Mouse (Mus musculus): ENCODE data around the gene Gfpt2.
A peak's percentile ranks its signal among the peaks of the same experiment; 100 is the strongest.
"Not testable (repeated sequence)": the region's sequence is repeated elsewhere in the genome, so short reads cannot be mapped to it uniquely, and the experiment has no call there.

Gfpt2 gene

DNA sequence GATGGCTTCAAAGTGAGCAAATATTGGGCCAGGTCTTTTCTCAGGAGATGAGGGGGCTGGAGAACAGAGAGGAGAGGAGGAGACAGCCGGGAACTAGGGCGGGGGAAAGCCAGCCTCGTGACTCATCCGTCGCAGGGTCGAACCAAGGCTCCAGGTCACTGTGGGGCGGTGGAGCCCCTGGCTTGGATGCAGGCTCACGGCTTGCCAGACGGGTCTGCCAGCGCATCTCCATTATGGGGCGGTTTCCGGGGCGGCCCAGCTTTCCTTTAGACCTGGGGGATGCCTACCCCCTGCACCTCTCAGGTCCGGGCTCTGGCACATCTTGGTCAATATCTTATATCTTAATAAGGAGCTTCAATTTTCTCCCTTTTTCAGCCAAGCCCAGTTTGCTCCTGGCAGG, 847 bp upstream of the Gfpt2 start:
- peak; percentile 69 for DNase-seq (ENCODE audit: low read depth, low spot score)

DNA sequence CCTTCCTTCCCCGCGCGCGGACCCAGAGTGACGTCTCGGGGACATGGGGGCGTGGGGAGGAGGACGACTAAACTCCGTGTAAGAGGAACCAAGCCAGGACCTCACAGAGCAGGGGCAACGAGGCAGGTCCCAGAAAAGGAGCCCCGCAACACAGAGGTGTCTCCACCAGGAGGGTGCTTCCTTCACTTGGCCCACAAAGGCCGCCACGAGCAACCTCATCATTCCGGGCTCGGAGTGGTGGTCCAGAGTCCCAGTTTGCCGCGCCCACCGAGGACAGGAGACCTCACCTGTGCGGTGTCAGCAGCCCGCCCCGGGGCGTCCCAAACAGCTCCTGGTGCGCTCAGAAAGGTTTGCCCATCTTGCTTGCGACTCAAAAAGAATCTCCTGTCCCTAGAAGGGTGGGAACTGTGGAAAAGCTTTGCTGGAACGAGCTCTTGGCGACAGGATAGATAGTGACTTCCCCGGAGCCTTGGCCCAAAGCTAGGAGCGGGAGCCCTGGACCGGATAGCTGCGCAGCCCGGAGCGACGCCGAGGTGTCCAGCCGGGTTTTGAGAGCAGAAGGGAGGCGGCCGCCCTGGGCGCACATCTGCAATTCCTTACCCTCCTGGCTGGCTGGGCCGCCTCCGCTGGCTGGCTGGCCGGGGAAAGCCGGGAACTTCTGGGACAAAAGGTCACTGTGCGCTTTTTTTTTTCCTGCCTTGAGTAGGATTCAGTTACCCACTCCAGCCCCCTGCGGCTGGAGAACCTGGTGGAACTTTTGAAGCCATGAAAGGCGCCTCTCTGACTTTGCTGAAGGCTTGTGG, 565 bp downstream of the Gfpt2 start:
- peak; percentile 52 for DNase-seq (ENCODE audit: low read depth, low spot score)

DNA sequence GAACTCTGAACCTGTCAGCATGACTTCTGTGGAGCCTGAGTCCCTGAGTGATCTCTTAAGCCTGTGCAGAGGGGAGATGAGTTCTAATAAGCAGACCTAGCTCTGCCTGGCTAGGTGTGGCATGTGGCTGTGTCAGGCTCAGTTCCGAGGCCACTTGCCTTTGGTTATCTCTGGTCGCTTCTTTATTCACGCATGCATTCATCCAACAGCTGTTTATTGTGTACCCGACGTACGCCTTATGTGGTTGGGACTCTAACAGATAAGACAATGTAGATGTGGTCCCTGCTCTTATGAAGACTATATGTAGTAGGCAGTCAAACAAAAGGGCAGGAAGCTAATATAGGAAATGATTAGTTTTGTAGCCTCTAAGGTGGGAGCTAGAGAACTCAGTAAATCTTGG, 5.0 kb downstream of the Gfpt2 start:
- no peak for DNase-seq (ENCODE audit: low read depth, low spot score)

DNA sequence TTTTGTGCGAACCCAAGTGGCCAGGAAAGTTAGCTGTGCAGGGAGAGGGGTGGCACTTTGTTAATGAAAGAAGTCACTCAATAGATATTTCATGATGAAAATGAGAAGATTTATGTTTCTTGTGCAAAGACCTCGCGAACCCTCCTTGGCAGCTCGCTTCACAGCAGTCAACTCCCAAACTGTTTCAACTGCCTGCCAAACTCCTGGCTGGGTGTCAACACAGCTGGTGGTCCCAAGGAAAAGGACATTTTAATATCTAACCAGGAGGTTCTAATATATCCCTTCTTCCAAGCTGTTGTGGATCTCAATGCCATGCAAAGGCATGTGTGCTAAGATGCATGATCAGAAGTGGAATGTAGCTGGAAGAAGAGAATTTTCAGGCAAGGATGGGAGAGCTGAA, 7.5 kb downstream of the Gfpt2 start:
- no peak for DNase-seq (ENCODE audit: low read depth, low spot score)

DNA sequence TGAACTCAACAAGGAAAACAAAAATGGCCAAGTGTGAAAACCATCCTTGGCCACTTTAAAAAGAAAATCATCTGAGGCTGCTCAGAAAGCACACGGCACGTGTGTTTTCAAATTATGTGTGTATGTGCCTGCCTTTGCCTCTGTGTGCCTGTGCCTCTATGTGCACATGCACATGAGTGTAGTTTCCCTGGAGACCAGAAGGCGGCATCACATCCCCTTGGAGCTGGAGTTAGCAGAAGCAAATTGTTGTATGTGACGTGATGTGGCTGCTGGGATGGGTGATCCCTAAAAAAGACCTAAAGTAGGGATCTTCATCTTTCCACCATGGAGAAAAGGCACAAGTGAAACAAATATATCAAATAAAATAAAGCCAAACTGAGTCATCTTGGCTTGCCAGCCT, 9.8 kb downstream of the Gfpt2 start:
- DNase-seq (ENCODE audit: low read depth, low spot score): peak; percentile 68

DNA sequence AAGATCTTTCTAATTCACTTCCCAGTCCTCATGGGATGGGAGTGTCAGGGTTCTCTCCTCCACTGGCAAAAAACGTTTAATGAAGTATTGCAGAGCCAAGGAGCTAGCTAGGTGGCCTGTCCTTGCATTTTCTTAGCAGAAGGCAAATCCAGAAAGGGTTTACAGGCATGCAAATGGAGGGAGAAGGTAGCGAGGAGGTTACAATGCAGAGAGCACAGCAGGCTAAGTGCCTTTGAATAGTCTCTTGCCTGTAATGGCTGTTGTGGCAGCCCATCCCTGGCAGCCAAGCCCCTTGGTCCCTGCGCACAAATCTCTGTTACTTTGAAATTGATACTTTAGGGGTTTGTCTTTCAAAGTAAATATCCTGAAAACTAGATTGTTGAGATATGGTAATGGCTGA, 12.2 kb downstream of the Gfpt2 start:
- DNase-seq (ENCODE audit: low read depth, low spot score): peak; percentile 94

DNA sequence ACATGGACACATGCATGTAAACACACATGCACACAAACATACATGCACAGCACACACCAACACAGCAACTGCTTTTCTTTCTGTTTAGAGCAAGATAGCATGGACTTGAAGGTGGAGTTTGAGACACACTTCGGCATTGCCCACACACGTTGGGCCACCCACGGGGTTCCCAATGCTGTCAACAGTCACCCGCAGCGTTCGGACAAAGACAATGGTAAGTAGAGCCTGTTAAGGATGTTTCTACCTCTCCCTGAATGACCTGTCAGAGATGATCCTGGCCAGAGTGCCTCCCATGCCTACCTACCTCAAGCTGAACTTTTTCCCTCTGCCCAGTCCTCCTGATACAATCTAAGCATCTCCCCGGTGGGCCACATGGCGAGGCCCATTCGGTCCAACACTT, 15.0 kb downstream of the Gfpt2 start:
- DNase-seq (ENCODE audit: low read depth, low spot score): peak; percentile 85

DNA sequence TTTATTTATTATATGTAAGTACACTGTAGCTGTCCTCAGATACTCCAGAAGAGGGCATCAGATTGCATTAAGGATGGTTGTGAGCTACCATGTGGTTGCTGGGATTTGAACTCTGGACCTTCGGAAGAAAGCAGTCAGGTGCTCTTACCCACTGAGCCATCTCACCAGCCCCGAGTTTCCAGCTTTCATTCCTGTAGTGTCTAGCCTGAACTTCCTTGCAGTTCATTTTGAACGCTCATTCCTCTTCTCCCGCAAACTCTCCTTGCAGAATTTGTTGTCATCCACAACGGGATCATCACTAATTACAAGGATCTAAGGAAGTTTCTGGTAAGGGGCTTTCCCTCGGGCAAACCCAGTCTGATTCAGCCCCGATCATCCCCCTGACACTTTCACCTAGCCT, 16.7 kb downstream of the Gfpt2 start:
- not testable (repeated sequence) for DNase-seq (ENCODE audit: low read depth, low spot score)

DNA sequence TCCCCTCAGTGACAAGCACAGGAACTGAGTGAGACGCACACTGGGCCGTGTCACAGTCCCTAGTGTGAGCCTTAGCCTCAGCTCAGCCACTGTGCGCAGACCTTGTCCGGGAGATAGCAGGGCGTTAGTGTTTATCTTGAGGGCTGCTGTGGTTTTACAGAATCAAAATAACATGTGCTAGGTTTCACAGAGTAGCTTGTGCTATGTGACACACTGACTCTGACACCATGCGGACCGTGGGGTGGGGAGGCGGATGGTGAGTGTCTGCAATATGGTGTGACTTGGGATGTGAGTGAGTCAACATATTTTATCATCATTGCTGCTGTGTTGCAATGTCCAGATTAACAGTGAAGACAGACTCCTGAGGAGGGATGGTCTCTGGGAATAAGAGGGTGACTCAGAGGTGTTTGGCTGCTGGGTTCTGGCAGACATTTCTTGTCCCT, 17.1 kb downstream of the Gfpt2 start:
- DNase-seq (ENCODE audit: low read depth, low spot score): no peak

DNA sequence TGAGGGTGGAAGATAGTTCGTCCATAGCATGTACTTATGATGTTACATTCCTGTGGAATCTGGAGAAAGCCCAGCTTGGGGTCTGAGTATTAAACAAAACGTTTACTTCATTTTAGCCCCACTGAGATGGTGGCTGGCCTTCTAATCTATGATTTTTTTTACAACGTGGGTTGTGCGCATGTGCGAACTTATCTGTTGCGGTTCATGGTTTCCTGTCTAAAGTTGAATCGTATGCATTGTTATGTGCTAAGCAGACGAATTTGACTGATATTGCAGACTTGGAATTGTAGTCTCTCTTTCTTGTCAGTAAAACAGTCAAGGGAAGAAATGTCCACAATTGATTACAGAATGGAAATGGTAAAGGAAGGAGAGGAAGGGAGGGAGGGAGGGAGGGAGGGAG, 17.9 kb downstream of the Gfpt2 start:
- DNase-seq (ENCODE audit: low read depth, low spot score): no peak

DNA sequence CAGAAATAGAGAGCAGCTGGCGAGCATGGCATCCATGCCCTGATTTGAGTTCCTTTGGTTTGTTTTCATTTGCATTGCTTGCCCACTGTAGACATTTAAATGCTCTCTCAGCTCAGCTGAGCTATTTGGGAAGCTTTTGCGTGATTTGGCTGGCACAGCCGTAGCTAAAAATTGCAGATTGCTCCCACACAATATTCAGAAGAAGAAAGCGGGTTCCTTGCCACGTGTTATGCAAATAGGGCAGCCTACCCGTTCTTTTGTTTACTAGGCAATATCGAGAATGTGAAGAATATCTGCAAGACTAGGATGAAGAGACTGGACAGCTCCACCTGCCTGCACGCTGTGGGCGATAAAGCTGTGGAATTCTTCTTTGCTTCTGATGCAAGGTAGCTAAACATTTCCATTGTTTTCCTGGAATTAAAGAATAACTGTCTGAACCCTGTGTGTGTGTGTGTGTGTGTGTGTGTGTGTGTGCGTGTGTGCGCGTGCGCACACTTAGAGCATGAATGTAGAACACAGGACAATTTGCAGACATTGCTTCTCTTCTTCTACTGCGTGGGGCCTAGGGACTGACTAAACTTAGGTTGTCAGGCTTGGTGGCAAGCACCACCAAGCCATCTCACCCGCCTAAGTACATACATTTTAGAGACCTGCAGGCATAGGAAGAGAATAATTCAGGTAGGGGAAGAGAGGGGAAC, 25.0 kb downstream of the Gfpt2 start:
- peak; percentile 16 for DNase-seq (ENCODE audit: low read depth, low spot score)

DNA sequence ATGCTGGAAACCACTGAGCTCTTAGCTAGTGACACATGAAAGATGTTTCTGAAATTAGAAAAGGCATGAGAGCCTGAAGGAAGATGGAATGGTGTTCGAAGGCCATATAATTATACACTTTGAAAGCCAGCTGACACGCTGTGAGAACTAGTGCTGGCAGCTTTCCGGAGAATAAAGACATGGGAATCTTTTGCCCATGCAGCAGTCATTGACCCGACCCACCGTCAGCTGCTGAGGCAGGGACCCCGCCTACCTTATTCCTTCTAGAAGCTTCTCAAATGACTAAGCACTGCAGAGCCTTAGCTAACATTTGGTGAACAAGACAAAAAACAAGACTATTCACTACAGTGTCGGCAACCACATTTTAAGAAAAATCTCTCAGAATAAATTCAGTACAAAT, 25.7 kb downstream of the Gfpt2 start:
- DNase-seq (ENCODE audit: low read depth, low spot score): no peak

DNA sequence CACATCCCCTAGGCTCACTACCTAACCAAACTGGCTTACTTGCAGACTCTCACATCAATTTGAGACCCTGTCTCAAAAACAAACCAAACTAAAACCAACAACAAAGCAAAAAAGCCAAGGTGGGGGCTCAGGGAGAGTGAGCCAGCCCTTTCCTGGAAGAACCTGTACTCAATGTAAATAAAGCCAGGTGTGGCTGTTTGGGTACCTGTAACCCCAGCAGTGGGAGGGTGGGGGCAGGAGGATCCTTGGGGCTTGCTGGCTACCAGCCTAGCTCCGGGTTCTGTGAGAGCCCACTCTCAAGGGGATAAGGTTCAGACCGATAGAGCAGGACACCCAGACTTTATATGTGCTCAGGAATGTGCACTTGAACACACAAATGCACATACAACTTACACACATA, 26.9 kb downstream of the Gfpt2 start:
- no peak for DNase-seq (ENCODE audit: low read depth, low spot score)

DNA sequence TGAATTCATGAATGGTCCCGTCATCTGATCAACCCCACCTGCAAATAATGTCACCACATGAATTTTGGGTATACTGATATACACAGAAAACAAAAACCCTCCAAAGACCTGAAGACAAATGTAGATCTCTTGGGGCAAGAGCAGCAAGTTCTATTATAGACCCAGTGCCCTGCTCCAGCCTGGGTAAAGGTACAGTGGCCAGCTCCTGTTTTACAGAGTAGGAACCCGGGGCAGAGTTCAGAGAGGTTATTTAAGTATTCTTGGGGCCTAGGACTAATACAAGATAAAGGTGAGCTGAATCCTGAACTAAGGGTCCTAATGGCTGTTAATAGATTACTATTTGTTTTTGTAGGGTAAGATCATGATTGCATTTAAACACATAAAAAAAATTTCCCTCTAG, 27.6 kb downstream of the Gfpt2 start:
- no peak for DNase-seq (ENCODE audit: low read depth, low spot score)

DNA sequence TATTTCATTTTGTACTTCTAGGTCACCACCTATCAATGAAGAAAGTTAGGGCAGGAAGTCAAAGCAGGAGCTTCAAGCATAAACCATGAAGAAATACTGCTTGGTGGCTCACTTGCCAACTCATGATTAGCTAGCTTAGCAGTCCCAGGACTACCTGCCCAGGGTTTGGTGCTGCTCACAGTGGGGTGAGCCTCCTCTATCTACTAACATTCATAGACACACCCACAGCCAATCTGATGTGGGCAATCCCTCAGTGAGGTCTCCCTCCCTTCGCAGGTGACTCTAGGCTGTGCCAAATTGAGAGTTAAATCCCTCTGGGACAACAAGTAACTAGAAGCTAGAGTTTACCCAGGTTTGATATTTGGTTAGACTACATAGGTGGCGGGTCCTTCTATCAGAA, 28.4 kb downstream of the Gfpt2 start:
- no peak for DNase-seq (ENCODE audit: low read depth, low spot score)

DNA sequence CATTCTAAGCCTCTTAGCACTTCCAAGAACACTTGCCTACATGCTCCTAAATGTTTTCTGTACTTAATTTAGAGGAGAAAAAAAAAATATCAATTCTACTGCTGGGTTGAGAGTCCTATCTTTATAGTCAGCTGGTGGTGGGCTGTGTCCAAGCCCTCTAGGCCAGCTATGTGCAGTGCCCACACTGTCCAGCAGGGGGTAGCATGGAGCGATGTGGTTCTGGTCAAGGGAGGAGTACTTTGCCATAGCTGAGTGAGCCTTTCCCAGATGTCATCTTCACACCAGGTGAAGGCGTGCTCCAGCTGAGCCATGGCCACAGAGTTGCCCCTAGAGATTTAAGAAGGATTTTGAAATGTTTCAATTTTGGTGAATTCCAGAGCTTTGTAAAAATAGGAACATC, 30.9 kb downstream of the Gfpt2 start:
- DNase-seq (ENCODE audit: low read depth, low spot score): peak; percentile 63

DNA sequence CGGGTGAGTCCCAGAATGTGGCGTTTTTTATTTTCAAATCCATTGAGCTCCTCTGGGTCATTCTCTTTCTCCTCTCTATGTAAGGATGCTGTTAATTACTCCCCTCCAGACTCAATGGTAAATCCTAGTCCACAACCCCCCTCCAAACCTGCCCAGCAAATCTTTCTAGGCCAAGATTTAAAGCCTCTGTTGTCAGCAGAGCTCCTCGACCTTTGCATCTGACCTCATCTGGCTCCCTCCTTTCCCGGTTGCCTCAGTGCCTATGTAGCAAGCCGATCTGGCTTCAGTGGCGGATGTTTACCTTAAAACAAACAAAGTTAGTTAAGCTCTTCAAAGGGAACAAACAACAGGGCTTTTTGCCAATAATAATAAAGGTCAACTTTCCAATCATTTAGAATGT, 33.3 kb downstream of the Gfpt2 start:
- DNase-seq (ENCODE audit: low read depth, low spot score): no peak

DNA sequence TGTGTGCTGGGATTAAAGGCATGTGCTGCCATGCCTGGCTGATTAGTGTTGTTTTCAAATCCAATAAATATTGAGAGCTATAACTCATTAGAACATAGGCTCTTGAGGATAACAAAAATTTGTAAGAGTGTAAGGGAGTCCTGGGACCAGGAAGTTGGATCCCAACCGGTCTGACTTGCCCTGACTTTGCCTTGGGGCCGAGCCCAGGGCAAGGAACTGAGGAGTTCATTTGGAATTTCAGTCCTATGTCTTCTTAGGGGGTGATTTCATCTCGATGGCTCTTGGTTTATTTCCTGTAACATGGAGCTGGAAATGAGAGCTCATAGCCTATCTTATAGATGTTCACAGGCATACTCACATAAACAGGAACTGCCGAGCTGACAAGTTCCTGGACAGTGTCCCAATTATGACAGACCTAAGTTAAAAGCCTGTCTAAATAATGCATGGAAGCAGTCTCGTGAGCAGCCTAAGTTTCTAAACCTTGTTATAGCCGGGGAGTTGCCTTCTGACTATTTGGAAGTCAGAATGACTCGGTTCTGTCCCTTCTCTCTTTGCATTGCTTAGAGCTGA, 35.3 kb downstream of the Gfpt2 start:
- DNase-seq (ENCODE audit: low read depth, low spot score): no peak

DNA sequence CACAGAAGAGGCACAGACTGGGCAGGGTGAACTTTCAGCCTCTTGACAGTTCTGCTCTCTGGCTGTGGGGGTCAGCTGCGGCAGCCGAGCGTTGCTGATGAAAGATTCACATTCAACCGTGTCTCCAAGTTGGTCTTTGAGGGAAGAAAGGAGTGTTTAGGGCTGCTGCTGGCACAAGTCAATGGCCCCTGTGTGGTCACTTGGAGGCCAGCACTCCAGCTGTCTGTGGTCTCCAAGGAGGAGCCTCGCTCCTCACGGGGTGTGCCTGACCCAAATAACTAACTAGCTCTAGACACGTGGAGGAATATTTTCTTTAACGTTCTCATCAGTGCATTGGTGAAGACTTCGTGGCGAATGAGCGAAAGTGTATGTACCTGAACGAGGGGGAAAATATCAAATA, 38.0 kb downstream of the Gfpt2 start:
- DNase-seq (ENCODE audit: low read depth, low spot score): no peak

DNA sequence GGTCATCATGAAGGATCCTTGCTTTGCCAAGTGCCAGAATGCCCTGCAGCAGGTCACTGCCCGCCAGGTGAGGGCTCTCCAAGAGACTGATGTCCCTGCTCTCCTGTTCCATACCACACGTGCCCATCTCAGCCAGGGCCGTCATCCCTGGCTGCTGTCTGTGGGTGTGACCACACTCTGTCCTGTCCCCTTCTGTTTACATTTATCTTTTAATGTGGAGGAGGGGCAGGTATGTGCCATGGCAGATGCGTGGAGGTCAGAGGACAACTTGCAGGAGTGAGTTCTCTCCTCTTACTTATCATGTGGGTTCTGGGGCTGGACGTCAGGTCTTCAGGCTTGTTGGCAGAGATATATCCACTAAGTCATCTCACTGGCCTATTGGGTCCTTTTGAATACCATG, 39.0 kb downstream of the Gfpt2 start:
- no peak for DNase-seq (ENCODE audit: low read depth, low spot score)

DNA sequence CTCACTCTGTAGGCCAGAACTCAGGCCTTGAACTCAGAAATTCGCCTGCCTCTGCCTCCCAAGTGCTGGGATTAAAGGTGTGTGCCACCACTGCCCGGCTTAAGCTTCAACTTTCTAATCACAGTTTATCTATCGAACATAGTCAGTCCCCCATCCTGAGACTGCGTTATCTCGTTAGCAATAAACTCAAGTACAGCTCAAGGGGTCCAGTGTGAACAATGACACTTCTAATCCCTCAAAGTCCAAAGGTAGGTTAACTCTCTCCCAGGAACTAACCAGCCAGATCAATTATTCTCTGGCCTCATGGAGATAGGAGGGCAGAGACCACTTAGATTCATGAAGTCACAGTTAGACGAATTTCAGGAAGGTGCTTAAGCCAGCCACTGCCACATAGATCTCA, 40.3 kb downstream of the Gfpt2 start:
- DNase-seq (ENCODE audit: low read depth, low spot score): no peak

DNA sequence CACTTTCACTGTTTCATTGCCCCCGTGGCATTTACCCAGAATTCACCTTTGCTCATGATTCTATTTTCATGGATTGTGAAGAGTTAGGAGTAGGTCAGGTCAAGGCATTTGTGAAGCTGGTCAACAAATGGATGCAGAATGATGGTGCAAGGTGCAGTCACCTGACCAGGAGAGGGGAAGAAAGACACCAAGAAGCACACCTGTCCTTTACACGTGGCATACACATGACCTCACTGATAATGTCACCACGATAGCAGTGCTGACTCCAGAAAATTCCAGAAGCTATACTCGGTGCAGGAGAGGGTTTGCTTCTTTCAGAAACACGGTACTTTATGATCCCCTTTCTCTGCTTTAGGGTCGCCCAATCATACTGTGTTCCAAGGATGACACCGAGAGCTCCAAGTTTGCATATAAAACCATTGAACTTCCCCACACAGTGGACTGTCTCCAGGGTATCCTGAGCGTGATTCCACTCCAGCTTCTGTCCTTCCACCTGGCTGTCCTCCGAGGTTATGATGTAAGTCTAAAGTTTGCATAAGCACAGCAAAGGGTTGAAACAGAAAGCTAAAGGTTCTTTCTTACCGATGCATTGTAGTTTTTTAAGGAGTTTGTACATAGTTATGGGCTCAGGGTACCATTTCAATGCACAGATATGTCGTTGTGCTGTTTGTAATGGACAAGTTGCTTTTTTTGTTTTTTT, 41.4 kb downstream of the Gfpt2 start:
- no peak for DNase-seq (ENCODE audit: low read depth, low spot score)

Measured in R1 (cell line).